Mouse (Mus musculus): ENCODE results near the gene Odf3. TPM values are rescaled to one million over a fixed set of nuclear protein-coding genes. Genes with fewer than 3 reads are reported as not detected.
"Not testable (repeated sequence)": the region's sequence is repeated elsewhere in the genome, so short reads cannot be mapped to it uniquely, and the experiment has no call there.

Gene Odf3
- total RNA-seq, 4 experiments from 2014 or later, result not detected

DNA sequence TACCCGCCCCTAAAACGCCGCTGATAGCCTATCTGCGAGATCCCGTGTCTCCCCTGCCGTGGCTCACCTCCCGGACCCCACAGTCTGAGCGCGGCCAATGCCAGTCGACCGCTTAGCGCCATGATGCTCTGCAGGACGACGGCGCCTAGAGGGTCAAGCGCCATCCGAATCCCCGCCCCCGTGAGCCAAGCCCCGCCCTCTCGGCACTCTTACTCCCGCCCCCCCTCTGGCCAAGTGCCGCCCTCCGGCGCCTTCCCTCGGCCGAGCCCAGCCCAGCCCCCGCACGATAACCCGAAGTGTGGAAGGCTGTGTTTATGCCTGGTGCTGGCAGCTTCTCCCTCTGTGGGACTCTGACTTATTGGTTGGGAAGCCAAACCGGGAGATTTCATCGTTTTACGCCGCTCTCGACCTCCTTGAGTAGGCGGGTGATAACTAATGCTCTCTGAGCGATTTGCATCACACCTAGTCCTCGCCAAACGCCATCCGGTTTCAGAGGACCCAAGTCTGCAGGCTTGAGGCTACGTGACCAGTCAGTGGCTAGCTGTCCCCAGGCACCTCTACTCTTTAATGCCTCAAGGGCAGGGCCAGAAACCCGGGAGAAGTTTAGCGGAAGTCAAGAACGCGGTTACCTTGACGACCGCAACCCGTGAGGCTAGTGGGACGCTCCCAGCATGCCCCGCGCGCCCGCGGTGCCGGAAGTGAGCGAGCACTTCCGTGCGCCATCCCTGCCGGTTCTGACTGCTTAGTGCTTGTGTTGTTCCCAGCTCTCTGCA, 34.3 kb downstream of the Odf3 start, which contains the start of the genes Psmd13 and Sirt3:
TSS of gene Psmd13 (plus strand) at position 273 of the 773 bp plus-strand sequence.
TSS of gene Sirt3 (minus strand) at position 614 of the 773 bp plus-strand sequence.
- peak; percentile 85 to 90 for DNase-seq (ENCODE audit: low spot score in 2 of 2)

DNA sequence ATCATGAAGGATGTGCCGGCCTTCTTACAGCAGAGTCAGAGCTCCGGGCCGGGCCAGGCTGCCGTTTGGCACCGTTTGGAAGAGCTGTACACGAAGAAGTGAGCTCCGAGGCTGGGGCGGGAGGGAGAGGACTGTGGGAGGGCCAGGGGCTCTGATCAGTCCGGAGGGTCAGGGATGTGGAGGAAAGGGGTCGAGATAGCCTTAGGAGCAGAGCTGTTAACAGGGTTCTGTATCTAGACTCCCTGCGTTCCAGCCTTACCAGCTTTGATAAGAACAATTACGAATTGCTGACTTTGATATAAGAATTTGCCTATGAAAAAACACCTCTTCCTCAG, 34.8 kb downstream of the Odf3 start:
- no peak for DNase-seq (ENCODE audit: low spot score in 2 of 2)

GRCm38 (mm10) chr7:140890636-140891035, 43.0 kb downstream of the Odf3 start:
- not testable (repeated sequence) for DNase-seq (ENCODE audit: low spot score in 2 of 2)

DNA sequence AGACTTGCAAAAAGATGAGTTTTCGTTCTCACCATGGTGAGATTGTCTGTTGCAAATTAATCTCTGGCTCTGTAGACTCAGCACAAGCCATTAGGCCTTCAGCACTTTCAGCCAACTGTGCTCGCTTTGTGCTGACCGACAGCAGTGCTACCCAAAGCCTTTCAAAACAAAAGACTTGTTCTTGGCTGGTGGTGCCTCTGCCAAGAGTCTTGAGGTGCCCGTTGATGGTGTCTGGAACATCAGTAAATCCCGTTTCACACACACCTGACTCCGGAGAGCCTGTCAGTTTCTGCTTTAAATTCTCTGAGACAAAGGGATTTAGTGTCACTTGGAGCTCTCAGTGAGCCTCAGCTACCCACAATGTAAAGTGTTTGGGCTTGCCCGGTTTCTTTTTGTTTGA, 46.4 kb downstream of the Odf3 start:
- no peak for DNase-seq (ENCODE audit: low spot score in 2 of 2)

GRCm38 (mm10) chr7:140894611-140895010, 47.0 kb downstream of the Odf3 start:
- DNase-seq (ENCODE audit: low spot score in 2 of 2), result no peak

GRCm38 (mm10) chr7:140897863-140898262, 50.3 kb downstream of the Odf3 start:
- DNase-seq (ENCODE audit: low spot score in 2 of 2), result no peak

DNA sequence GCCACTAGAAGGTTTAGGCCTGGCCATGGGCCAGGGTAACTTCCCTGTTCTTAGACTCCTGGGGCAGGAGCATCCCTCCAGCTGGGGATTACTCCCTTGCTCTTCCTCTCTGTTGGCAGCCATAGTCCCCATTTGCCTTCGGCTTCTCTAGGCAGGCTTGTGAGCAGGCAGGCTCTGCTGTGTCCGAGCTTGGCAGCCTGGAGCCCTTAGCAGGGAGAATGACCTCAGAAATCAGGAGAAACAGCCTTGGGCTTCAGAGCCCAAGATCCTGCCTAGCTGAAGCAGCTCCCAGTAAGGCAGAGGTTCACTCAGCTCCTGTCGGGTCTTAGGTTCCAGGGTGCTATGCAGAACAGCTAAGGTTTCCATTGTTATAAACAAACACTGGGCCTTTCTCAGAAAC, 51.5 kb downstream of the Odf3 start:
- DNase-seq (ENCODE audit: low spot score in 2 of 2), result no peak

DNA sequence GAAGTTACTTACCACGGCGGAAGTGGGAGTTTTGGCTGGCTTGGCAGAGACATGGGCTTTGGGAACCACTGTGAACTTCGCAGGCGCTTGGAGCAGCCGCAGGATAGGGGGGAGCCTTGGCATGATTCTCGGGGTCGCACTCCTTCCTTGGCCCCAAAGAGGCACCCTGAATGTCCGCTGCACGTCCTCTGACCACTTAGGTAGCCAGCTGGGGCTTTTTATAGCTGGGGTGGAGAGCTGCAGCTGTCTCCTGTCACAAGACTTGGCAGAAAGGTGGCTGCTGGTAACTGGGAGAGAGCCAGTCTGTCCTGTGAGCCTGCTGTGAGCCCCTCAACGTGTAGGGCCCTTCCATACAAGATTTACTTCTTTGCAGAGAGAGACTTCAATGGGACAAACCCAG, 52.6 kb downstream of the Odf3 start, which contains the start of gene Cox8b:
TSS of gene Cox8b (minus strand) at position 227 of the 400 bp plus-strand sequence.
- DNase-seq (ENCODE audit: low spot score in 2 of 2), result peak; percentile 54 to 77

Other genes with a start within 250 kb of the Odf3 start
- gene Olfr46, start 246.5 kb upstream of the Odf3 start, total RNA-seq (2022), result not detected
- gene Olfr61, start 218.8 kb upstream of the Odf3 start, total RNA-seq (2022), result not detected
- gene Olfr53, start 201.4 kb upstream of the Odf3 start, total RNA-seq (2022), result not detected
- gene Olfr539, start 187.9 kb upstream of the Odf3 start, total RNA-seq (2022), result not detected
- not detected for gene Olfr45, start 165.9 kb upstream of the Odf3 start, total RNA-seq (2022)
- not detected for gene Olfr541, start 150.5 kb upstream of the Odf3 start, total RNA-seq (2022)
- 10 to 100 TPM in 2 of 4 experiments, 1 to 10 TPM in 2; 1.8 to 29.0 (median 8.8) TPM for gene Cyp2e1, start 84.1 kb upstream of the Odf3 start, total RNA-seq (2022)
- gene Syce1, start 60.0 kb upstream of the Odf3 start, total RNA-seq (2022), result not detected
- gene Zfp941, start 25.6 kb upstream of the Odf3 start, total RNA-seq (2022), result under 1 TPM in 1 of 4 experiments, not detected in 3; 0.11 TPM
- gene Urah, start 12.8 kb upstream of the Odf3 start, total RNA-seq (2022), result not detected
- gene Scgb1c1, start 2.3 kb upstream of the Odf3 start, total RNA-seq (2022), result not detected
- not detected for gene Gm45785, start 8.5 kb downstream of the Odf3 start, total RNA-seq (2022)
- gene Ric8a, start 9.2 kb downstream of the Odf3 start, total RNA-seq (2022), result 10 to 100 TPM; 11.8 to 13.5 (median 13.1) TPM
- gene Bet1l, start 9.8 kb downstream of the Odf3 start, total RNA-seq (2022), result 1 to 10 TPM; 6.5 to 7.7 (median 6.8) TPM
- 10 to 100 TPM; 85.3 to 96.3 (median 89.9) TPM for gene Psmd13, start 34.2 kb downstream of the Odf3 start, total RNA-seq (2022)
- gene Sirt3, start 34.5 kb downstream of the Odf3 start, total RNA-seq (2022), result 10 to 100 TPM; 18.7 to 23.2 (median 22.2) TPM
- 1,000 to 10,000 TPM; 1,780 to 2,019 (median 1,893) TPM for gene Cox8b, start 52.6 kb downstream of the Odf3 start, total RNA-seq (2022)
- gene Nlrp6, start 73.1 kb downstream of the Odf3 start, total RNA-seq (2022), result under 1 TPM in 1 of 4 experiments, not detected in 3; 0.08 TPM
- gene Pgghg, start 93.6 kb downstream of the Odf3 start, total RNA-seq (2022), result 1 to 10 TPM; 1.4 to 2.8 (median 2.2) TPM
- gene Ifitm5, start 102.5 kb downstream of the Odf3 start, total RNA-seq (2022), result under 1 TPM in 2 of 4 experiments, not detected in 2; 0.34 to 0.53 TPM
- gene Gm45717, start 108.1 kb downstream of the Odf3 start, total RNA-seq (2022), result not detected
- 10 to 100 TPM; 25.1 to 51.9 (median 30.1) TPM for gene Ifitm2, start 108.2 kb downstream of the Odf3 start, total RNA-seq (2022)
- under 1 TPM; 0.34 to 0.99 (median 0.77) TPM for gene Ifitm1, start 119.4 kb downstream of the Odf3 start, total RNA-seq (2022)
- gene Ifitm3, start 163.0 kb downstream of the Odf3 start, total RNA-seq (2022), result 10 to 100 TPM; 20.8 to 38.8 (median 27.1) TPM
- not detected for gene Ifitm6, start 170.1 kb downstream of the Odf3 start, total RNA-seq (2022)
- not detected for gene Gm17387, start 181.3 kb downstream of the Odf3 start, total RNA-seq (2022)
- under 1 TPM in 2 of 4 experiments, not detected in 2; 0.20 to 0.59 TPM for gene B4galnt4, start 213.3 kb downstream of the Odf3 start, total RNA-seq (2022)
- not detected for gene Pkp3, start 230.4 kb downstream of the Odf3 start, total RNA-seq (2022)

Data from gastrocnemius, adult 8-10 months (tissue).